Mouse (Mus musculus) lung, adult 2 months (tissue): ENCODE measurements around the gene Ptprcap. TPM values are rescaled to one million over a fixed set of nuclear protein-coding genes. Genes with fewer than 3 reads are reported as not detected.

Source experiments
- DNase-seq: peaks from one replicate; pipeline ENCODE4 v3.0.0; 2022
- H3K4me1 ChIP-seq: fragments of 200-500 bp; 2 replicates; pipeline ENCODE4 v1.6.1; 2011; ENCODE audit warnings: low read length; ENCODE audit not compliant: control insufficient read depth, insufficient read depth
- H3K4me3 ChIP-seq: fragments of 200-500 bp; replicated peaks from 2 replicates; pipeline ENCODE3; 2011; ENCODE audit warnings: low read depth, mild to moderate bottlenecking, control low read depth, low read length; ENCODE audit errors: extremely low read depth
- CTCF ChIP-seq: fragments of 200-500 bp; IDR thresholded peaks from 2 replicates; pipeline ENCODE4 v1.5.1; 2011; ENCODE audit warnings: mild to moderate bottlenecking, low read length, control low read depth; ENCODE audit not compliant: insufficient read depth
- POLR2A ChIP-seq: fragments of 200-500 bp; IDR thresholded peaks from 2 replicates; pipeline ENCODE4 v1.6.1; 2011; ENCODE audit warnings: low read depth, mild to moderate bottlenecking, control low read depth, low read length, borderline replicate concordance; ENCODE audit errors: extremely low read depth
- WGBS: fragments of 180-500 bp; shearing (Covaris S2); methylation state at CpG from one replicate; pipeline ENCODE4 v1.1.7; 2018; 5-methylcytosine and 5-hydroxymethylcytosine counted together
- polyA plus RNA-seq: library from polyadenylated mRNA; depleted of rRNA; stranded (reverse); fragments of >200 nt; gene quantifications from 2 replicates; pipeline ENCODE4 v1.2.3, GENCODE M21; 2012

Ptprcap gene
- polyA plus RNA-seq, 1 experiment = 55.0 TPM

DNA sequence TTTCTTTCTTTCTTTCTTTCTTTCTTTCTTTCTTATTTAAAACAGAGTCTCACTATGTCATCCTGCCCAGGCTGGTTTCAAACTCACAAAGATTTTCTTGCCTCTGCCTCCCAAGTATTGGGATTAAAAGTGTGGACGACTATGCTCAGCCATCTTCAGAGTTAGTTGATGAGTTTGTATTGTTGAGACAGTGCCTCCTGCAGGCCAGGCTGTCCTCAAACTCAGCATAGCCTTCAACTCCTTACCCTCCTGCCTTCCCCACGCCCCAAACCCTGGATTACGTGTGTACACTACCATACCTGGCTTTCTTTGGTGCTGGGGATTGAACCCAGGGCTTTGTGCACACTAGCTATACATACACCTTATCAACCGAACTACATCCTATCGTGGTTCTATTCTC lies 16.9 kb upstream of the Ptprcap start:
- Histone ChIP-seq H3K4me3 (no peak overlapping the region), H3K4me1 (no peaks in the 10 kb centered on the region)
- TF ChIP-seq POLR2A (no peak), CTCF (no peak)
- DNase-seq = no peak
- 76% methylated on average over 5 of the region's 5 CpGs for WGBS

DNA sequence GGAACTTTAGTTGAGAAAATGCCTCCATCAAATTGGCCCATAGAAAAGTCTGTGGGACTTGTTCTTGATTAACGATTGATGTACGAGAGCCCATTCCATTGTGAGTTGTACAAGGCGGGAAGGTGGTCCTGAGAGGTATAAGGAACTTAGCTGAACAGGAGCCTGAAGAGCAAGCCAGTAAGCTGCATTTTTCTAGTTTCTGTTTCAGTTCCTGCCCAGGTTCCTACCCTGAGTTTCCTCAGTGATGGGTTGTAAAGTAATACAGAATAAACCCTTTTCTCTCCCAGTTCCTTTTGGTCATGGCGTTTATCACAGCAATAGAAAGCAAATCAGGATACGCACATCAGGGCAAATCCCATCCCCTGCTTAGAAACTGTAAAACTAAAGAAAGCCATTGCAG lies 15.5 kb upstream of the Ptprcap start:
- WGBS = 74% methylated on average over 5 of the region's 5 CpGs
- no peak for DNase-seq
- no peak overlapping the region for H3K4me3 ChIP-seq
- TF ChIP-seq POLR2A = no peak
- TF ChIP-seq CTCF = no peak
- H3K4me1 ChIP-seq = no peaks in the 10 kb centered on the region

DNA sequence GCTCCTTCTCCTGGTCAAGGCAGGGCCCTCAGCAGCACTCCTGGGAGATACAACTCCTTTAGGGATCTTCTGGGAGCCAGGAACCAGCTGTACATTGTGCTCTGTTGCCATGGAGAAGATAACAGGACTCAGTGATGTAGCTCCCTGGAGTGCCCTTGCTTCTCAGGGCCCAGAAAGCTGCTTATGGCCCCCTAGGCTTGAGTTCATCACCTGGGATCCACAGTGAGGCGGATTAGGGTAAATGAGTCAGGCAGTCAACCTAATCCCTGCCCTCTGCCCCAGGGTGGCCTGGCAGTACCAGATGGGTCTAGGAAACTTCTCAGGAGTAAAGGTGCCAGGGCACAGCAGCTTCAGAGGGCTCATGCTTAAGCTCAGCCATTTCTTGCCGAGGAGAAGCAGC lies 14.0 kb upstream of the Ptprcap start, which contains the start of gene Gpr152:
Gpr152 (plus strand) TSS at position 342 of the 400 bp plus-strand sequence.
- Histone ChIP-seq H3K4me3 (no peak within 1 kb of the TSS), H3K4me1 (no peaks in the 10 kb centered on the region)
- TF ChIP-seq CTCF = no peak
- DNase-seq = no peak
- 88% methylated on average over 2 of the region's 2 CpGs for WGBS

DNA sequence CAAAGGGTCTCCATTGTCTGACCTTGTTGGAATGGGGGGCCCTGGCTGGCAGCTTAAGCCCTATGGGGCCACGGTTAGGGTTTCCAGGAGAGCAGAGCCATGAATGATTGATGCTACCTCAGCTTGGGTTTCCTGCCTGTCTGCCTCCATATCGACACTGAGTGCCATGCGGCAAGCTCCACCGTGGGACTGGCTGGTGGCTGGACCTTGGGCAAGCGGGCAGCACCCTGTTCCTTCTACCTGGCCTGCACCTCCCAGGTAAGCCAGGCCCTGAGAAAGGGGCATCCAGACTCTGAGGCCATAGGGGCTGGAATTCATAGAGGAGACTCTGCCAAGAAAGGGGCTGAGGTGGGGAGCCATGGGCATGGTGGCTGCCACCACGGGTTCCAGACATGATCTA lies 13.3 kb upstream of the Ptprcap start:
- H3K4me1 ChIP-seq = no peaks in the 10 kb centered on the region
- TF ChIP-seq POLR2A = no peak
- no peak for TF ChIP-seq CTCF
- DNase-seq = no peak
- 71% methylated on average over 6 of the region's 6 CpGs for WGBS
- H3K4me3 ChIP-seq = no peak overlapping the region

DNA sequence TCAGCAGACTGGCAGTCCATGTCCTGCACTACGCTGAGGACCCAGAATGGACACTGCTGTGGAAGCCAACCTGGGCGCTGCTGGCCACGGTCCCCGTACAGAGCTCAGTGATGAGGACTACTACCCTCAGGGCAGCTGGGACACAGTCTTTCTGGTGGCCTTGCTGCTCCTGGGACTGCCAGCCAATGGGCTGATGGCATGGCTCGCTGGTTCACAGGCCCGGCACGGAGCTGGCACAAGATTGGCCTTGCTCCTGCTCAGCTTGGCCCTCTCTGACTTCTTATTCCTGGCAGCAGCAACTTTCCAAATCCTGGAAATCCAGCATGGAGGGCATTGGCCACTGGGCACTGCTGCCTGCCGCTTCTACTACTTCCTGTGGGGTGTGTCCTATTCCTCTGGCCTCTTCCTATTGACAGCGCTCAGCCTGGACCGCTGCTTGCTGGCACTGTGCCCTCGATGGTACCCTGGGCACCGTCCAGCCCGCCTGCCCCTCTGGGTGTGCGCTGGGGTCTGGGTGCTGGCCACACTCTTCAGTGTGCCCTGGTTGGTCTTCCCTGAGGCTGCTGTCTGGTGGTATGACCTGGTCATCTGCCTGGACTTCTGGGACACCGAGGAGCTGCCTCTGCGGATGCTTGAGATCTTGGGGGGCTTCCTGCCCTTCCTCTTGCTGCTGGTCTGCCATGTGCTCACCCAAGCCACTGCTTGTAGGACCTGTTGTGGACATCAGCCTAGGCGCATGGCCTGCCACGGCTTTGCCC lies 10.8 kb upstream of the Ptprcap start:
- DNase-seq = no peak
- Histone ChIP-seq H3K4me1 (no peaks in the 10 kb centered on the region; the same call in 1 of the 2 replicates), H3K4me3 (no peak overlapping the region)
- no peak for TF ChIP-seq POLR2A
- TF ChIP-seq CTCF = no peak
- WGBS = 73% methylated on average over 18 of the region's 18 CpGs

DNA sequence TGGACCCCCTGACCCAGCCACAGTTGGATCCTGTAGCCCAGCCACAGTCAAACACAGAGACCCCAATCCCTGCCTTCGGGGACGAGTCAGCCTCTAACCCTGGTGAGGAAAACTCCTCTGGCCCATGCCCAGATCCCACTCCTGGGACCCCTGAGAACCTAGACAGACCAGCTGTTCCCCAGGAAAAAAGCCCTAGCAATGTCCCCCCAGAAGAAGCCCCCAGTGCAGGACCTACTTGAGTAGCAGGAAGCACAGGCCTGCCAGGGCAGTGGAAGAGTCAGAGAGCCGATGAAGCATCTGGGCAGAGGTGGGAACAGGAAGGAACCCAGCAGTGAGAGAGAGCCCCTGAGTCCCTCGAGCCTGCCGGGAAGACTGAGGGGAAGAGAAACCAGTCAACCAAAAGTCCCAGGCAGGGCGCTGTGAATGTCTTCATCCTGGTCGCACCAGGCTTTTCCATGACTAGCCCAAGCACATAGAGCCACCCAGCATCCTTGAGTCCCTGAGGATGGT lies 9.6 kb upstream of the Ptprcap start, which contains the start of gene Cabp4:
Cabp4 (minus strand) TSS at position 275 of the 510 bp plus-strand sequence.
- TF ChIP-seq CTCF = no peak
- TF ChIP-seq POLR2A = no peak
- H3K4me3 ChIP-seq = no peak within 1 kb of the TSS
- 73% methylated on average over 7 of the region's 7 CpGs for WGBS
- peaks cover 2% of the 10 kb centered on the region; the same call in 1 of the 2 replicates for H3K4me1 ChIP-seq
- no peak for DNase-seq

DNA sequence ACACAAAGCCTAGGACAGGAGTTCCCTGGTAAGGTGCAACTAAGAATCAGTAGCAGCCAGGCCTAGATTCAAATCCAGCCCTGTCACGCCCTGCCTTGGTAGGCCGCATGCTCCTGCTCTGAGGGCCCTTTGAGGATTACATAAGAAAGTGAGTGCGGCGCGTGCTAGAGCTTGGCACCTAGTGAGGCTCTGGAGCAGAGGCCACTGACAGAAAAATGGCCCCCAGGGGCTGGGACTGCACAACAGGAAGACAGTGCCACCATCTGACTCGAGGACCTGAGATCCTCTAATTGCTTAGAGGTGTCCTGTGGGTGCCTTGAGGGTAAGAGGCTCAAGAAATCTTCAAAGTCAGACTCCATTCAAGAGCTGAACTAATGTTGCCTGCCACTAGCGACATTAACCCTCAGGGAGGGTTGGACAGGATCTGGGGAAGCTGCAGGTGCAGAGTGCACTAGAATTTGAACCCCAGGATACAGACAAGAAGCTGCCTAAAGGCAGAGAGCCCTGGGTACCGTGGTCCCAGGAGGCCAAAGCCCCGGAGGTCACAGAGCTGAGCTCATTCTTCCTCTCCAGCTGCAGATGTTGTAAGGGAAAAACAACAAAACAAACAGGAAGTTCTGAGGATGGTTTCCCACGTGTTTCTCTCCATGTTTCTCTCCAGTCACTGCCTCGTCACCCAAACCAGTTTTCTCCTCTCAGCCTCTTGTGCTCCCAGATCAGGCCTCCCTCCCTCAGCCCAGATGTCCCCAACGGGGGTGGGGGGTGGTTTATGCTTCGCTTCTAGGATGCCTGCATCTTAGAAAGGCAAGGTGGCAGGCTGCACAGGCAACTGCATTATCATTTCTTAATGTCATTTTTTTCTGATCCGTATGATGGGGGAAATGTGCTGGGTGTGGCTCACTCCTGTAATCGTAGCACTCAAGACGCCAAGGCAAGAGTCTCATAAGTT lies 8.6 kb upstream of the Ptprcap start:
- TF ChIP-seq POLR2A = no peak
- no peak for TF ChIP-seq CTCF
- Histone ChIP-seq H3K4me1 (peaks cover 9% of the 10 kb centered on the region), H3K4me3 (no peak overlapping the region)
- DNase-seq = no peak
- 60% methylated on average over 16 of the region's 16 CpGs for WGBS

DNA sequence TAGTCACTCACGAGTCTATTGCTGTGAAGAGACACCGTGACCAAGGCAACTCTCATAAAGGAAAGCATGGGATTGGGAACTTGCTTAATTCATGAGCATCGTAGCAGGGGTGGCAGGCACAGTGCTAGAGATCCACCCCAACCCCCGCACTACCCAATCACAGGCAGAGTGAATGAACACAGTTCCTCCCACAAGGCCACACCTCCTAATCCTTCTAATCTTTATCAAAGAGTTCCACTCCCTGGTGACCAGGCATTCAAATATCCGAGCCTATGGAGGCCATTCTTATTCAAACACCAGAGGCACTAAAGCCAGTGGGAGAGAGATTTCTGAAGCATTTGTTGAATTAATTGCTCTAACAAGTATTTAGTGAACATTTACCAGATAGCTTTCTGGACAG lies 7.5 kb upstream of the Ptprcap start:
- no peak for TF ChIP-seq CTCF
- no peak for TF ChIP-seq POLR2A
- H3K4me1 ChIP-seq = peaks cover 10% of the 10 kb centered on the region
- 91% methylated on average over 5 of the region's 5 CpGs for WGBS
- H3K4me3 ChIP-seq = no peak overlapping the region
- DNase-seq = no peak

DNA sequence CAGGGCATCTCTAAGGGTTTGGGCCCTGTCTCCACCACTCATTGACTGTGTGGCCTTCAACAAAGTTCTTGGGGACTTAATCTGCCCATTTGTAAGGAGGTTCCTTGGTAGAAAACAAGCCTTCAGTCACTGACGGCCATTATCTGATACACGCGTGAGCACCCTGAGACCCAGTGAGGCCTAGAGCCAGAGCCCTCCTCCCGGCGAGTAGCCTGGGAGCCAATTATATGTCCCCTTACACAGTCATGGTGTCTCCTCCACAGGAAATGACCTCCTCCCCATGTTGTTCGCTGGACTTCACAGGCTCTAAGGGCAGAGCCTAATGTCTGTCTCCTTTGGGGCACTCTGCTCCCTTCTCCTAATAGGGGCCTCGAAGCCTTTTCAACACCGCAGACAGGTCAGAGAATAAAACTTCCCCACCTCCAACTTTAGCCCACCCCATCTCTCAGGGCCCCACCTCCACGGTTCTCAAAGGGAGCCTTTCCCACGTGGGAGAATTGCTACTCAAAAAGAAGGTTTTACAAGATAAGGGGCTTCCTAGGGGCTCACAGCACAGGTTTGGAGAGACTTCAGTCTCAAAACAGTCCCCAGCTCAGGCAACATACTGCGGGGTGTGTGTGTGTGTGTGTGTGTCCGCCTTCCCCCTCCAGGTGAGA lies 6.9 kb upstream of the Ptprcap start:
- WGBS = 69% methylated on average over 12 of the region's 12 CpGs
- H3K4me1 ChIP-seq = peaks cover 10% of the 10 kb centered on the region
- DNase-seq = no peak
- no peak overlapping the region for H3K4me3 ChIP-seq
- TF ChIP-seq POLR2A (no peak), CTCF (no peak)

DNA sequence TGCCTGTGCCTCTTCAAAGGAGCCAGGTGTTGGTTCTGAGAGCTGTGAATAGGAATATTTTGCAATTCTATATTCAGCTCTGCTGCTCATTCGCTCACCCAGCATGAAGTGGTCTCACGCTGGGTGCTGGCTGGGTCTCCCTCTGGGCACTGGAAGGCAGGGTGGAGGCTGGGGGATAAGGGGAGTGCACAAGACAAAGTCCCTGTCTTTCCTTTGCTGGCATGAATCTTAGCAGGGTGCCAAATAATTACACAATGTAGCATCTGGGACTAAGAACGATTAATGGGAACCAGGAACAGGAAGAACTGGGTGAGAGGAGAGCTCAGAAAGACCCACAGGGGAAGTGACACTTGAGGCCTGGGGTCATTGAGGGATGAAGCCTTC lies 6.4 kb upstream of the Ptprcap start:
- Histone ChIP-seq H3K4me3 (no peak overlapping the region), H3K4me1 (peaks cover 10% of the 10 kb centered on the region)
- no peak for DNase-seq
- WGBS = 48% methylated on average over 3 of the region's 3 CpGs
- no peak for TF ChIP-seq CTCF
- TF ChIP-seq POLR2A = no peak
